Mouse (Mus musculus): Measurements from ENCODE around the gene Ndufaf8. TPM values are rescaled to one million over a fixed set of nuclear protein-coding genes. Genes with fewer than 3 reads are reported as not detected.

Ndufaf8 gene
- total RNA-seq (2022), result 10 to 100 TPM; 34.0 to 46.3 (median 41.0) TPM

GRCm38 (mm10) chr11:120098588-120099511 lies at the start of gene Ndufaf8, which contains the start of gene Tepsin:
Gene Ndufaf8 (plus strand): TSS chr11:120098928.
Gene Tepsin (minus strand): TSS chr11:120098731.
- peak; percentile 97 to 99 for DNase-seq (ENCODE audit: low spot score in 2 of 2)

- no peak for DNase-seq (ENCODE audit: low spot score in 2 of 2)
These were observed 49.7 kb upstream of the Ndufaf8 start for GRCm38 (mm10) chr11:120049067-120049466.

- DNase-seq (ENCODE audit: low spot score in 2 of 2), result no peak
These were observed 47.5 kb upstream of the Ndufaf8 start for GRCm38 (mm10) chr11:120051124-120051811.

GRCm38 (mm10) chr11:120052274-120052673 lies 46.5 kb upstream of the Ndufaf8 start:
- DNase-seq (ENCODE audit: low spot score in 2 of 2), result no peak

GRCm38 (mm10) chr11:120053846-120054245 lies 44.9 kb upstream of the Ndufaf8 start:
- no peak for DNase-seq (ENCODE audit: low spot score in 2 of 2)

GRCm38 (mm10) chr11:120055953-120056732 lies 42.6 kb upstream of the Ndufaf8 start:
- no peak for DNase-seq (ENCODE audit: low spot score in 2 of 2)

GRCm38 (mm10) chr11:120060634-120061033 lies 38.1 kb upstream of the Ndufaf8 start:
- no peak for DNase-seq (ENCODE audit: low spot score in 2 of 2)

GRCm38 (mm10) chr11:120063326-120063725 lies 35.4 kb upstream of the Ndufaf8 start:
- no peak for DNase-seq (ENCODE audit: low spot score in 2 of 2)

- no peak for DNase-seq (ENCODE audit: low spot score in 2 of 2)
These were observed 34.6 kb upstream of the Ndufaf8 start for GRCm38 (mm10) chr11:120064006-120064667.

GRCm38 (mm10) chr11:120064668-120065040 lies 34.1 kb upstream of the Ndufaf8 start:
- DNase-seq (ENCODE audit: low spot score in 2 of 2), result no peak

GRCm38 (mm10) chr11:120065291-120065690 lies 33.4 kb upstream of the Ndufaf8 start:
- no peak for DNase-seq (ENCODE audit: low spot score in 2 of 2)

- no peak for DNase-seq (ENCODE audit: low spot score in 2 of 2)
These were observed 30.9 kb upstream of the Ndufaf8 start for GRCm38 (mm10) chr11:120067834-120068233.

- DNase-seq (ENCODE audit: low spot score in 2 of 2), result no peak
These were observed 29.5 kb upstream of the Ndufaf8 start for GRCm38 (mm10) chr11:120069261-120069660.

GRCm38 (mm10) chr11:120070286-120070930 lies 28.3 kb upstream of the Ndufaf8 start:
- no peak for DNase-seq (ENCODE audit: low spot score in 2 of 2)

- DNase-seq (ENCODE audit: low spot score in 2 of 2), result no peak
These were observed 27.7 kb upstream of the Ndufaf8 start for GRCm38 (mm10) chr11:120071065-120071464.

GRCm38 (mm10) chr11:120071731-120072320 lies 26.9 kb upstream of the Ndufaf8 start:
- no peak for DNase-seq (ENCODE audit: low spot score in 2 of 2)

- no peak for DNase-seq (ENCODE audit: low spot score in 2 of 2)
These were observed 25.6 kb upstream of the Ndufaf8 start for GRCm38 (mm10) chr11:120072986-120073647.

GRCm38 (mm10) chr11:120076191-120076590 lies 22.5 kb upstream of the Ndufaf8 start:
- DNase-seq (ENCODE audit: low spot score in 2 of 2), result no peak

GRCm38 (mm10) chr11:120080282-120080681 lies 18.4 kb upstream of the Ndufaf8 start:
- DNase-seq (ENCODE audit: low spot score in 2 of 2), result no peak
